Mouse (Mus musculus): ENCODE data around the gene Fzr1. TPM values are rescaled to one million over a fixed set of nuclear protein-coding genes. Genes with fewer than 3 reads are reported as not detected.

Fzr1 gene
- polyA plus RNA-seq, 1 experiment from 2014 or later = 98.8 TPM

DNA sequence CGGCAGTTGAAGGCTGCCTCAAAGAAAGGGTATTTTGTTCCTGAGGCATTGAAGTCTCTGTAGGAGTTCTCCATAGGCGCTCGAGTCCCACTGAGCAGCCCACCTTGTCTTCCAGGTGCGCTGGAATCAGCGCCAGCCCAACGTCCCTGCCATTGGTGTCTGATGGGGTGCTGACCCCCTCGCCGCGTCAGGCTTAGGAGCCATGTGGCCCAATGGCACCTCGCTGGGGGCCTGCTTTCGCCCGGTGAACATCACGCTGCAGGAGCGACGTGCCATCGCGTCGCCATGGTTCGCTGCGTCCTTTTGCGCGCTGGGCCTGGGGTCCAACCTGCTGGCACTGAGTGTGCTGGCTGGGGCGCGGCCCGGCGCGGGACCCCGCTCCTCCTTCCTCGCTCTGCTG, 46.0 kb downstream of the Fzr1 start:
- Histone ChIP-seq H3K4me1 (peaks cover 66% of the 10 kb centered on the region), H3K27ac (replicated peaks) (no peak overlapping the region), H3K4me3 (replicated peaks) (0 out of 2 replicates have a peak overlapping the region, but pooled peaks have one; percentile 3), H3K9ac (no peak overlapping the region), H3K4me2 (replicated peaks) (0 out of 2 replicates have a peak overlapping the region, but pooled peaks have one; percentile 2), H3K9me3 (replicated peaks) (no peaks in the 10 kb centered on the region), H3K36me3 (peaks cover 1% of the 10 kb centered on the region), H3K27me3 (peaks cover 13% of the 10 kb centered on the region)
- no peak for ATAC-seq (ENCODE audit: insufficient number of reproducible peaks, low FRiP score, low TSS enrichment, low read depth)
- 27% methylated on average over 29 of the region's 29 CpGs for WGBS

DNA sequence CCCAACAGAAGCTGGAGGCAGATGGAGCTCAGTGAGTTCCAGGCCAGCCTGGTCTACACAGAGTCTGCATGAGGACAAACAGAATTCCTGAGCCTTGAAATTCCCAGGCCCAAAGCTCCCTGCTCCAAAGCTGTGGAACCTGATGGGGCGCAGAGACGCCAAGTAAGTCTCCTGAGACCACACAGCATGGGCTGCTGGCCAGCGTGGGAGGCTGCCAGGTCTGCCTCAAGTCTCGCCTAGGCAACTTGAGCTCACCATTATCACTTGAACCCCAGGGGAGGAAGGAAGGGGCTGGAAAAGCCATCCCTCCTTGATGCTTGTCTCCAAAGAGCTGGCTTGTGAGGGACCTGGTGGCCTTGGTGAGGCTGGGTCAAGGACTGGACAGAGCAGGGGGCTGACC, 48.3 kb downstream of the Fzr1 start:
- H3K4me2 ChIP-seq (replicated peaks) = peak overlapping the region; percentile 35; the same call in 1 of the 2 replicates
- no peaks in the 10 kb centered on the region for H3K9me3 ChIP-seq (replicated peaks)
- ATAC-seq (ENCODE audit: insufficient number of reproducible peaks, low FRiP score, low TSS enrichment, low read depth) = no peak
- no peak overlapping the region for H3K4me3 ChIP-seq (replicated peaks)
- H3K36me3 ChIP-seq = peaks cover 24% of the 10 kb centered on the region
- WGBS = 40% methylated on average over 4 of the region's 4 CpGs
- peaks cover 51% of the 10 kb centered on the region for H3K4me1 ChIP-seq
- peak overlapping the region; percentile 92 for H3K27ac ChIP-seq (replicated peaks)
- H3K27me3 ChIP-seq = peaks cover 13% of the 10 kb centered on the region
- H3K9ac ChIP-seq = no peak overlapping the region

GRCm38 (mm10) chr10:81329194-81329975, 48.9 kb downstream of the Fzr1 start:
- Histone ChIP-seq H3K9ac (no peak overlapping the region), H3K27ac (replicated peaks) (peak overlapping the region; percentile 92), H3K4me1 (peaks cover 45% of the 10 kb centered on the region), H3K9me3 (replicated peaks) (no peaks in the 10 kb centered on the region), H3K4me3 (replicated peaks) (0 out of 2 replicates have a peak overlapping the region, but pooled peaks have one; percentile 9), H3K4me2 (replicated peaks) (peak overlapping the region; percentile 35), H3K27me3 (peaks cover 13% of the 10 kb centered on the region), H3K36me3 (peaks cover 30% of the 10 kb centered on the region)
- peak; percentile 80 for ATAC-seq (ENCODE audit: insufficient number of reproducible peaks, low FRiP score, low TSS enrichment, low read depth)
- 45% methylated on average over 10 of the region's 10 CpGs for WGBS

DNA sequence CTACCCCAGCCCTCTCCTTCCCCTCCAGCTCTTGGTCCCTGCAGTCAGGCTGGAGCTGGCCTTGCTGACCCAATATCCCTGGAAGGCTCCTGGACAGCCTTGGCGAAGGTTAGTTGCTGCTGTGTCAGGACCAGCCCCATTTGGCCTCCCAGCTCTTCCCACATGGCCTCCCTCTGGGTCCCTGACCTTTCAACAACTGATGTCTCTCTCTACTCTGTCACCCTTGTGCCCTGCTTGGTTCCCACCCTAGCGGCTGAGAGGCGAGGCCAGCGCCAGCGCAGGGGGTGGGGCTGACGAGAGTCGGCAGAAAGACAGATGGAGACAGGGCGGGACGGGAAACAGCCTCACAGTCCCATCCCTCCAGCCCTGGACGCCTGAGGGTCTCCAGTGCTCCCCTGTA, 49.9 kb downstream of the Fzr1 start, which contains the start of gene Tbxa2r:
Tbxa2r (plus strand) TSS at position 346 of the 400 bp plus-strand sequence.
- no peak for ATAC-seq (ENCODE audit: insufficient number of reproducible peaks, low FRiP score, low TSS enrichment, low read depth)
- Histone ChIP-seq H3K27ac (replicated peaks) (peak within 1 kb of the TSS; percentile 92), H3K36me3 (peaks cover 40% of the 10 kb centered on the region), H3K9ac (no peak within 1 kb of the TSS), H3K4me3 (replicated peaks) (peak within 1 kb of the TSS; percentile 9; the same call in 1 of the 2 replicates), H3K4me1 (peaks cover 43% of the 10 kb centered on the region), H3K27me3 (peaks cover 13% of the 10 kb centered on the region), H3K4me2 (replicated peaks) (peak within 1 kb of the TSS; percentile 35), H3K9me3 (replicated peaks) (no peaks in the 10 kb centered on the region)
- WGBS = 16% methylated on average over 10 of the region's 10 CpGs

DNA sequence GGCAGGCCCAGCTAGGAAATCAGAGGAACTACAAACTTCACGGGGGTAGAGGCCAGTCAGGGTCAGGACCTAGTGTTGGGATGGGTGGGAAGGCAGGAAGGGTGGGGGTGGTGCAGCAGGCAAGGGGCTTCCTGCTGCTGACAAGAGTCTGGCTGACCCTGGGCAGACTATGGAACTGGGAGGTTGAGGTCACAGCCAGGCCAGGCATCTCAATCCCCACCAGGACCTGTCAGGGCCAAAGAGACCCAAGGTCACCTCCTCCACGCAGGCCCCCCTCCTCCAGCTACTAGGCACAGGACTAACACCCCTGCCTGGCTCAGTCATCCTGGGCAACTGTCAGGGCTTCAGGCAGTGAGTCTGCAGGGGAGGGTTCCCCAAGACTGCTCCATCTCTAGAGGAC, 50.4 kb downstream of the Fzr1 start:
- no peak overlapping the region for H3K4me2 ChIP-seq (replicated peaks)
- peaks cover 44% of the 10 kb centered on the region for H3K36me3 ChIP-seq
- H3K4me3 ChIP-seq (replicated peaks) = no peak overlapping the region
- no peak overlapping the region for H3K9ac ChIP-seq
- H3K27ac ChIP-seq (replicated peaks) = peak overlapping the region; percentile 92
- H3K4me1 ChIP-seq = peaks cover 46% of the 10 kb centered on the region
- no peaks in the 10 kb centered on the region for H3K9me3 ChIP-seq (replicated peaks)
- peaks cover 9% of the 10 kb centered on the region for H3K27me3 ChIP-seq
- no peak for ATAC-seq (ENCODE audit: insufficient number of reproducible peaks, low FRiP score, low TSS enrichment, low read depth)
- WGBS = 16% methylated on average over 2 of the region's 2 CpGs

DNA sequence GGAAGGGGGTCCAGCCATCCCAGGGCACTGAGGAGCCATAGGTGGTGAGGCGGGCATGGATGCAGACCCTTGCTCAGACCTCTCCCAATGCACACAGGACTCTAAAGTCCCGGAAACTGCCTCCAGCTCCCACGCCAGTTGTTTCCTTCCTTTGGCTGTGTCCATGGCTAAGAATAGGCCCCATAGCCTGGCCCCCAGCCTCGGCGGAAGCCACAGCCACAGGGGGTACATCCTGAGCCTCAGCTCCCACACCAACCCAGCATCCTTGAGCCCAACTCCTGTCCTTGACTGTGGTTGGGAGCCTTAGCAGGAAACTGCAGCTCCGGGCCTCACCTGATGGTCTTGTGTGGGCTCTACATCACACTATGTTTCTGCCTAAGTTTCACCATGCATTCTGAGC, 51.5 kb downstream of the Fzr1 start:
- H3K4me3 ChIP-seq (replicated peaks) = no peak overlapping the region
- WGBS = 76% methylated on average over 6 of the region's 6 CpGs
- no peaks in the 10 kb centered on the region for H3K9me3 ChIP-seq (replicated peaks)
- no peak overlapping the region for H3K4me2 ChIP-seq (replicated peaks)
- H3K27ac ChIP-seq (replicated peaks) = 0 out of 2 replicates have a peak overlapping the region, but pooled peaks have one; percentile 7
- no peak for ATAC-seq (ENCODE audit: insufficient number of reproducible peaks, low FRiP score, low TSS enrichment, low read depth)
- no peak overlapping the region for H3K9ac ChIP-seq
- H3K27me3 ChIP-seq = no peaks in the 10 kb centered on the region
- H3K36me3 ChIP-seq = peaks cover 51% of the 10 kb centered on the region
- H3K4me1 ChIP-seq = peaks cover 46% of the 10 kb centered on the region

DNA sequence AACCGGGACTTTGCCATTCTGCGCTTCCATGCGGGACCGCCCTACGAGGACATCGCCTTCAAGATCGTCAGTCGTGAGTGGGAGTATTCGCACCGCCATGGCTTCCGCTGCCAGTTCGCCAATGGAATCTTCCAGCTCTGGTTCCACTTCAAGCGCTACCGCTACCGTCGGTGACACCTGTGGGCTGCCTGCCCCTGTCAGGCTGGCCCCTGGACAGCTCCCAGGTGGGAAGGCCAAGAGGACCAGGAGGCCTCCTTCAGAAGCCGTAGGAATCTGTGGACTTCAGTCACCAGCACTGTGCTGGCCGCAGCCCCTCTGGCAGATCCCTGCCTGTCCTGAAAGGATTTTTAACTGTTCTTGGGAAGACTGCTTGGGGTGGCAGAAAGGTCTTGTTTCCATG, 52.5 kb downstream of the Fzr1 start:
- WGBS = 92% methylated on average over 18 of the region's 18 CpGs

DNA sequence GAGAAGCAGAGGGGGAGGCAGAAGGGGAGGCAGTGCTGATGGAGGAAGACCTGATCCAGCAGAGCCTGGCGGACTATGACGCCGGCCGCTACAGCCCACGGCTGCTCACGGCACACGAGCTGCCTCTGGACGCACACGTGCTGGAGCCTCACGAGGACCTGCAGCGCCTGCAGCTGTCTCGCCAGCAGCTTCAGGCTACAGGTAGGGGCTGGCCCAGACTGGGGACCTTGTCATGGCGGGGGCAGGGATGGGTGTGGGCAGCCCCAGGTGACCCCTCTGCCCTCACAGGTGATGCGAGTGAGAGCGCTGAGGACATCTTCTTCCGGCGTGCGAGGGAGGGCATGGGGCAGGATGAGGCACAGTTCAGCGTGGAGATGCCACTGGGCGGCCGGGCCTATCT, 53.1 kb downstream of the Fzr1 start:
- Histone ChIP-seq H3K27ac (replicated peaks) (no peak overlapping the region), H3K4me2 (replicated peaks) (no peak overlapping the region), H3K4me3 (replicated peaks) (no peak overlapping the region), H3K36me3 (peaks cover 51% of the 10 kb centered on the region), H3K9ac (no peak overlapping the region), H3K27me3 (no peaks in the 10 kb centered on the region), H3K4me1 (peaks cover 40% of the 10 kb centered on the region), H3K9me3 (replicated peaks) (no peaks in the 10 kb centered on the region)
- WGBS = 89% methylated on average over 21 of the region's 21 CpGs
- ATAC-seq (ENCODE audit: insufficient number of reproducible peaks, low FRiP score, low TSS enrichment, low read depth) = no peak

More for the DNA sequence above, 52.5 kb downstream of the Fzr1 start:
- no peak overlapping the region for H3K4me3 ChIP-seq (replicated peaks)
- no peaks in the 10 kb centered on the region for H3K27me3 ChIP-seq
- no peak for ATAC-seq (ENCODE audit: insufficient number of reproducible peaks, low FRiP score, low TSS enrichment, low read depth)
- H3K4me1 ChIP-seq = peaks cover 45% of the 10 kb centered on the region
- H3K4me2 ChIP-seq (replicated peaks) = no peak overlapping the region
- H3K36me3 ChIP-seq = peaks cover 51% of the 10 kb centered on the region
- H3K9me3 ChIP-seq (replicated peaks) = no peaks in the 10 kb centered on the region
- no peak overlapping the region for H3K27ac ChIP-seq (replicated peaks)
- no peak overlapping the region for H3K9ac ChIP-seq

DNA sequence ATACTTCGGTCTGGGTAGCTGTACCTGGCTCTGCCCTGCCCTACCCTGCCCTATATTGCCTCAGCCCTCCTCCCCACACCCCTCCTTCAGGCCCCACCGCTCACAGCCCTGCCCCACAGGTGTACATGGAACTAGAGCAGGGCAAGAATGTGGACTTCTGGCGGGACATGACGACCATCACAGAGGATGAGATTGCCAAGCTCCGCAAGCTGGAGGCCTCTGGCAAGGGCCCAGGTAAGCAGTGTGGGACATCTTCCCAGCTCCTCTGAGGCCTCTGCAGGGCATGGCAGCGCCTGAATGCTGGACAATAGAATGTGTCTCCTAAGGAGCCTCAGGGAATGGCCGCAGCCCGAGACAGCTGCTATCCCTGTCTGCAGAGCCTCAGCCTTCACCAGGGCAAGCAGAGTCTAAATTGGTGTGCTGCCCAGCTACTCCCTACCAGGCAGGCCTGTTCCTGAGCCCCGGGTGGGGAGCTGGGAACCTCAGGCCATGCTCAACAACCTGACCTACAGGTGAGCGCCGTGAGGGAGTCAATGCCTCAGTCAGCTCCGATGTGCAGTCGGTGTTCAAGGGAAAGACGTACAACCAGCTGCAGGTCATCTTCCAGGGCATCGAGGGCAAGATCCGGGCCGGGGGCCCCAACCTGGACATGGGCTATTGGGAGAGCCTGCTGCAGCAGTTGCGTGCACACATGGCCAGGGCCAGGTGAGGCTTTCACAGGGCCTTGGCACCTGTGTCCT, 54.4 kb downstream of the Fzr1 start:
- no peak for ATAC-seq (ENCODE audit: insufficient number of reproducible peaks, low FRiP score, low TSS enrichment, low read depth)
- no peaks in the 10 kb centered on the region for H3K9me3 ChIP-seq (replicated peaks)
- H3K36me3 ChIP-seq = peaks cover 51% of the 10 kb centered on the region
- H3K9ac ChIP-seq = no peak overlapping the region
- H3K27ac ChIP-seq (replicated peaks) = no peak overlapping the region
- H3K4me1 ChIP-seq = peaks cover 38% of the 10 kb centered on the region
- no peak overlapping the region for H3K4me3 ChIP-seq (replicated peaks)
- WGBS = 93% methylated on average over 18 of the region's 18 CpGs
- H3K27me3 ChIP-seq = no peaks in the 10 kb centered on the region
- no peak overlapping the region for H3K4me2 ChIP-seq (replicated peaks)

GRCm38 (mm10) chr10:81323141-81323775, 55.1 kb downstream of the Fzr1 start:
- H3K27ac ChIP-seq (replicated peaks) = no peak overlapping the region
- 91% methylated on average over 23 of the region's 23 CpGs for WGBS
- no peak for ATAC-seq (ENCODE audit: insufficient number of reproducible peaks, low FRiP score, low TSS enrichment, low read depth)
- H3K4me1 ChIP-seq = peaks cover 38% of the 10 kb centered on the region
- peaks cover 57% of the 10 kb centered on the region for H3K36me3 ChIP-seq
- H3K4me2 ChIP-seq (replicated peaks) = no peak overlapping the region
- no peak overlapping the region for H3K9ac ChIP-seq
- no peaks in the 10 kb centered on the region for H3K27me3 ChIP-seq
- no peaks in the 10 kb centered on the region for H3K9me3 ChIP-seq (replicated peaks)
- no peak overlapping the region for H3K4me3 ChIP-seq (replicated peaks)

DNA sequence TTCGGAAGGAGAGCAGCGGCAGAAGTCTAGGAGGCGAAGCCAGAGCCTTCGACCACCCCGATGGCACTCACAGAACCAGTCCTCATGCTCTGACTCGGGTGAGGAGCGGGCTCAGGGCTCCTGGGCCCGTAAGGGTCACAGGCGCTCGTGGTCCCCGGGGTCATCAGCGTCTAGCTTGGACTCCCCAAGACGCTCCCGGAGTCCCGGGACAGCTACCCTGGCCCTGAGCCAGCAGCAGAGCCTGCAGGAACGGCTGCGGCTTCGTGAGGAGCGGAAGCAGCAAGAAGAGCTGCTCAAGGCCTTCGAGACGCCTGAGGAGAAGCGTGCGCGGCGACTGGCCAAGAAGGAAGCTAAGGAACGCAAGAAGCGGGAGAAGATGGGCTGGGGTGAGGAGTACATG, 55.9 kb downstream of the Fzr1 start:
- peak overlapping the region; percentile 78 for H3K4me2 ChIP-seq (replicated peaks)
- 94% methylated on average over 27 of the region's 27 CpGs for WGBS
- peaks cover 61% of the 10 kb centered on the region for H3K36me3 ChIP-seq

More for the DNA sequence above, 55.9 kb downstream of the Fzr1 start:
- Histone ChIP-seq H3K27ac (replicated peaks) (no peak overlapping the region), H3K4me1 (peaks cover 37% of the 10 kb centered on the region), H3K9me3 (replicated peaks) (no peaks in the 10 kb centered on the region), H3K4me3 (replicated peaks) (peak overlapping the region; percentile 93), H3K9ac (no peak overlapping the region), H3K27me3 (no peaks in the 10 kb centered on the region)
- ATAC-seq (ENCODE audit: insufficient number of reproducible peaks, low FRiP score, low TSS enrichment, low read depth) = no peak
